Mouse (Mus musculus) cerebellum, postnatal 10 days (tissue): ENCODE measurements at regions not wholly inside any gene's neighbourhood (a gene's known extent, or its start where the extent isn't known, plus 50 kb on each side); places are given as distances from the start of the nearest gene placed in this dataset.

ENCODE experiments used
- DNase-seq, 2 experiments: peaks; one replicate each; pipeline ENCODE4 v3.0.0; 2021; ENCODE audit warnings: mixed read lengths in 2 of 2

DNA sequence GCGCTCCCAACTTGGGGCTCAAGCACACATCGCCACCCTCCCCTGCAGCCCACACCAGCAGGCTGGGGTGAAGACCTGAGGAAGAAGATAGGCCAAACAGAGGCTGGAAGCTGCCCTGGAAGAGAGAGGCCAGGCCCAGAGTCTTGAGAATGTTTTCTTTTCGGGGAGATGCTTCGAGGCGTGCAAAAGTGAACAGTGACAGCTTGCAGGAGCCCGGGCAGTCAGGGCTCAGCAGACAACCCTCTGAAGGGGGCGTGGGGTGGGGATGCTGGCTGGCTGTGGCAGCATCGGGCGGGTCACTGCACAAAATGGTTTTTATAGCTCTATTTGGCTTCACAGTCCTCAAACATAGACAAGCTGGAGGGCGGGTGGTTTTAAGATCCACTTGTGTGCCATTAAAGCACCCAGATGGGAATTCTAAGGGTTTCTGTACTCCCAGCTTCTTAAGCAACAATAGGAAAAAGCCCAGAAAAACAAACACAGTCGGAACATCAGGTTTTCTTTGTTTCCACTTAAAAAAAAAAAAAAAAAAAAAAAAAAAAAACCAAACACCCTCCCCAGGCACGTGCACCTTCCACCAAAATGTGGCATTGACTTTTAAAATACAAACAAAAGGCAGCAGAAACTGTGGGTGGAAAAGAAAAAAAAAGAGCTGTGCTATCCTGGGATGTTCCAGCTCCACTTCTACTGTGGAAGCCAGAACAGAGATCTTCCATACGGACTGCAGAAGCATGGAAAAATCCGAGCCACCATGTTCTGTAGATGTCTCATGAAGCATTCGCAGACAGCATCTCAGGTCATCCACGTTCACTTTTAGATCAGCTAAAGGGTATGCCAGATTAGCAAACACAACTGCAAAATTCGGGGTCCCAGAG, 123.5 kb downstream of the Ly86 start:
- peak; percentile 66 to 73 for DNase-seq

DNA sequence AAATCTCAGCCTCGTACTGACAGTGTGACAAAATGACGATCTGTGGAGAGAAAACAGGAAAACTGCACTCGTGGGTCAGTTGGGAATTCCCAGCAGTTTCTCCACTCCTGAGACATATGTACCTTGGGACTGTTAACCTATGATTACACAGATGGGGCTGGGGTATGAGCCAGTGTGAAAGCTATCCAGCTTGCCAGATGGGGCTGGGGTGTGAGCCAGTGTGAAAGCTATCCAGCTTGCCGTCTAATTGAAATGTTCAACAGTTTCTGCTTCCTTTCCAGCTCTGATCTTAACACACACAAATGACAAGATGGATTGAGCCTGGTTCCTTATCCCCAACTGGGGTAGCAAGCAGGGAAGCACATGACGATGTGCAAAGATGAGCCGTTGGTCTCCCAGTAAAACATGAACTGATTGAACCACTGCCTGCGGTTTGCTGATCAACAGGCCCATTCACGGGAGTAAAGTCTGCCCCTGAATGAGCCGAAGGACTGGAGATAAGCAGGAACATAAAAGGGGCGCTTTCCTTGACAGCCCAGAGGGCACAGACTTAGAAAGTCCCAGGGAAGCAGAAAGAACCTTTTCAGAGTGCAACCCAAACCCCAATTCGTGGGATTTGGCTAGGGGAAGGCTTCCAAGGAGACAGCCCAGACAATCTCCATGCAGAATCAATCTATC, 125.4 kb downstream of the Ly86 start:
- peak; percentile 52 to 66 for DNase-seq

GRCm38 (mm10) chr13:37473359-37473758, 128.4 kb downstream of the Ly86 start:
- DNase-seq = no peak

- DNase-seq = no peak
Measured at GRCm38 (mm10) chr13:37475804-37476203, 130.8 kb downstream of the Ly86 start.

DNA sequence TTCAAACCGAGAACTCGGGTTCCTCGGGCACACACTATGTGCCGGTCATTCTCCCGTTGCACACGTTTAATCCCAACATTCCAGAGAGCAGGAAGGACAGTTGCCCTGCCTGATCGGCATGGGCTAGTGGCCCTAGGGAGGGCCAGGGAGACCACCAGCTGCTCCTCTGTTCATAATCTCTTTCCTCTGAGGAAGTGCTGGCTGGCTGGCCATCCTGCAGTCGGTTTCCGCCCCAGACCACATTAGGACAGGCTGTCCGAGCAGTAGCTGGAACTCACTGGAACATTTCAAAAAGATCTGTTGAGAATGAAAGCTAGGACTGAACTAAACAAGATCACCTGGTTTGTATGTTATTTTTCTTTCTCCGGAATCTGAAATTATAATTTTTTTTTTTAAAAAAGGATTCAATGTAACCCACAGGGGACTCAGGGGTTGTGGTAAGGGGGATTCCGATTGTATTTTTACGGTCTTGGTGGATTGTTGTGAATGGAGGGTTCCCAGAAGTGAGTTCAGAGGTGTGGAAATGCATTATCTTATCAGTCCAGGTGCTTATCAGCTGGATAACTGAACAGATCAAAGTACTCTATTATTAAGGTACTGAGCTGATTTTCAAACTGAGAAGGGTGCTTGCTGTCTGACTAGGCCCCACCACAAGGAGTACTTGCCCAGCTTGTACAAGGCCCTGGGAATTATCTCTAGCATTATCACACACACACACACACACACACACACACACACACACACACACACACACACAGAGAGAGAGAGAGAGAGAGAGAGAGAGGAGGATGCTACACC, 131.4 kb downstream of the Ly86 start:
- DNase-seq = no peak

DNA sequence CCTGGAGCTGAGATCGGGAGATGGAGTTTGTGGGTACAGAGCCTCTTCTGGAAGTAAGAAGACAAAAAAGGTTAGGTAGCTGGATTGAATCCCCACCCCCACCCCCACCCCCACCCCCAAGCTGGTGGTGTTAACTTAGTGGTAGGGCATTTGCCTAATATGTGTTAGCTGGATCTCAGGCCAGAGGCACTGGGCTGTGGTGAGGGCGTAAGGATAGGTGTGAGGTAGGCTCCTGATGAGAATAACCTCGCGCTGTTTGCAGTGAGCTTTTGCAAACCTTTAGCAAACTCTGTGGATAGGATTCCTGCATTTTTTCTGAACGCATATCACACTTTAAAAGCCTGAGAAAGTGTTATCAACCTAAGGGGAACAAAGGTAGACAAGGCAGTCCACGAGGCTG, 132.3 kb downstream of the Ly86 start:
- no peak for DNase-seq

GRCm38 (mm10) chr13:37477749-37478548, 132.9 kb downstream of the Ly86 start:
- peak; percentile 76 to 81 for DNase-seq

GRCm38 (mm10) chr13:37479182-37479691, 134.2 kb downstream of the Ly86 start:
- DNase-seq = no peak

- DNase-seq = no peak
Measured at GRCm38 (mm10) chr13:37481514-37481913, 136.5 kb downstream of the Ly86 start.

DNA sequence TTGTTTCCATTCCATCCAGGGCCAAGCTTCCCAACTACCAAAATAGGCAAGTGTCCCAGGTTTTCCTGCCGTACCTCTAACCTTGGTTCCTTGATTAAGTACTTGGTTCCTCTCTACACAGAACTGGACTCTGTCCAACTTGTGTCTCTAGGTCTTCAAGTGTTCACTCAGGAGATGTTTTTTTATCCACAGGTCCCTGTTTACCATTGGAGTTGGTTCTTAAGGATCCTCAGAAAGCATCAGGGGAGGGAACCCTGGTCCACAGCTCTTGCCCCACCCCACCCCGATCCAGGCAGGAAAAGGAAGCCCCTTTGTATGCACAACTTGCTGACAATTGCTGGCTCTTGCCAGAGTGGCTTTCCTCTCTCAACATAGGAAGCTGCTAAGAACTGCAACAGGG, 137.0 kb downstream of the Ly86 start:
- peak in 1 of 2 experiments; percentile 23 for DNase-seq

- peak; percentile 62 to 72 for DNase-seq
Measured at GRCm38 (mm10) chr13:37482589-37482988, 137.6 kb downstream of the Ly86 start.

- peak; percentile 51 to 56 for DNase-seq
Measured at GRCm38 (mm10) chr13:37483010-37483855, 138.2 kb downstream of the Ly86 start.

GRCm38 (mm10) chr13:37484631-37485030, 139.6 kb downstream of the Ly86 start:
- no peak for DNase-seq

DNA sequence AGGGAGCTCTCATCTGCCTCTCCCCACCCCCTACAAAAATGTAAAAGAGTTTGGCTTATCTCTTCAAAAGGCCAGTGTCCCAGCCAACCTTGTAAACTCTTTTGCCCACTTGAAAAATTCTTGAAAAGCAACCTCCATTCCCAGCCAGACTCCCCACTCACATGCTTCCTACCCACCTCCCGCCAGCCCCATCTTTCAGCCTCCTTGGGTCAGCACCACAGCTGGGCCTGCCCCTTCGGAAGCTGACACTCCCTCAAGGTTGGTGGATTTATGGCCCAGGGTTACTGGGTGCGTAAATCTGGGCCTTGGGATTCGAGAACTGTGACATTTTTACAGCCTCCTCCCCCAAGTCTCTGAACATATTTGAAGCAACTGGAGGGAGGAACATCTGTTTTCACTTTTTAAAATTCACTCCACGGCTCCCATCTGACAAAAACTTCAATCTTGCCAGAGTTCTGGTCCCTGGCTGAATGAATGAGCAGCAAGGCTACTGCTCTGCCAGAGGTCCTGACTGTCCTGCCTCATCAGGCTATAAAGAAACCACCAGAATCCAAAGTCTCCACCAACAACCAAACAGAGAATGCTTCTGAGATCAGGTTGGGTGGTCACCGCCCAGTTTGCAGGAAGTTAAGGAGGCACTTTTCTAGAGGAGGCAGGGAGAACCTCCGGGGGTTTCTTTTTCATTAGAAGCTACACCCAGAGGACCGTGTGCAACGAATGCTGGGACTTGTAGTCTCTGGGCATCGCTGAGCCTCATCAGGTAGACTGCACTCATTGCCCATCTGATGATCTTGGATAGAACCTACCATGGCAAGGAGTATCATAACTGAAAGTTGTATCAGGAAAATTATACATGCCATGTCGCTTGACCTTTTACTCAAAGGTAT, 147.3 kb downstream of the Ly86 start:
- DNase-seq = no peak

GRCm38 (mm10) chr13:37493331-37493730, 148.3 kb downstream of the Ly86 start:
- DNase-seq = no peak

GRCm38 (mm10) chr13:37495272-37495932, 150.4 kb downstream of the Ly86 start:
- DNase-seq = no peak

GRCm38 (mm10) chr13:37497986-37498385, 153.0 kb downstream of the Ly86 start:
- DNase-seq = no peak

- no peak for DNase-seq
Measured at GRCm38 (mm10) chr13:37500668-37501286, 155.8 kb downstream of the Ly86 start.

GRCm38 (mm10) chr13:37503449-37503848, 158.4 kb downstream of the Ly86 start:
- peak; percentile 50 to 53 for DNase-seq
